Mouse (Mus musculus): Measurements from ENCODE around the gene ccdc198. TPM values are rescaled to one million over a fixed set of nuclear protein-coding genes. Genes with fewer than 3 reads are reported as not detected.

Gene ccdc198
- total RNA-seq, 2 experiments from 2014 or later = not detected

GRCm38 (mm10) chr14:49173290-49174135 lies 71.8 kb downstream of the ccdc198 start:
- Histone ChIP-seq H3K4me3 (peak overlapping the region; percentile 92), H3K27ac (peak overlapping the region; percentile 3; the same call in 1 of the 2 replicates)
- no peak for TF ChIP-seq CTCF (IDR thresholded peaks at IDR 0.05)
- DNase-seq (ENCODE audit: extremely low spot score in 1 of 2, low spot score in 2 of 2) = no peak
- intact Hi-C loops (cut with DNase I) = loop anchor here (2.0 to 10.0 kb wide), 2 partner anchors 107 to 1891 kb away; partner anchors contain the start of genes Ap5m1 and Exoc5

GRCm38 (mm10) chr14:49172582-49172988 lies 72.7 kb downstream of the ccdc198 start:
- intact Hi-C loops (cut with DNase I) = loop anchor here (2.0 to 10.0 kb wide), 2 partner anchors 106 to 1892 kb away; partner anchors contain the start of genes Ap5m1 and Exoc5
- peak; percentile 55 to 69 for DNase-seq (ENCODE audit: extremely low spot score in 1 of 2, low spot score in 2 of 2)
- Histone ChIP-seq H3K4me3 (peak overlapping the region; percentile 92), H3K27ac (peak overlapping the region; percentile 88)
- no peak for TF ChIP-seq CTCF (IDR thresholded peaks at IDR 0.05)

DNA sequence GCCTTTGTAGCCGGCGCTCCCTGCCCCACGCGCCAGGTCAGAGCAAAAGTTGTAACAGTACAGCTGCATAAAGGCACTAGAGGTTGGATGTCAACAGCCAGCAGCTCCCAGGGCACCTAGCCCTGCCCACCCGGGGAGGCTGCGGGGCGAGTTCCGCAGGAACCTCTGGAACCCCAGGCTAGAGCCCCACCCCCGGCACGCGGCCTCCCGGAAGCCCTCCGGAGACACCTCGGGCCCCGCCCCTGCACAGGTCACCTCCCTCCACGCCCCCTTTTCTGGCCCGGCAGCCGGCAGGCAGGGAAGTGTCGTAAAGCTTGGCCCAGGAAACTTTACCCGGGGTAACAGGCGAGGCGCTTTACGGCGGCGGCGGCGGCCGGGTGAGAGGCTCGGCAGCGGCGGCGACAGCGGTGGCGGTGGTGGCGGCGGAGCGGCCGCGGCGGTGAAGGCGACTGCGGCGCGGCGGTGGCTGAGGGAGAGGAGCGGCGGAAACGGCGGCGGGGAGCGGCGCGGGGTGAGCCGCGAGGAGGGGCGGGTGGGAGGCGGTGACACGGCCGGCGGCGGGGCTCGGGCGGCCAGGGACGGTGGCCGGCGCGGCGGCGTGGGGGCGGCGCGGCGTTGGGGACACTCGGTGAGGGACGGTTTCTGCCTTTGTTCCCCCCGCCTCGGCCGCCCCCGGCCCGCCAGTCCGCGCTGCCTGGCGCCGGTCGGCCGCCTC lies 73.2 kb downstream of the ccdc198 start, which contains the start of gene Naa30:
TSS of gene Naa30 (plus strand) at position 360 of the 715 bp plus-strand sequence.
- no peak for TF ChIP-seq CTCF (IDR thresholded peaks at IDR 0.05)
- intact Hi-C loops (cut with DNase I) = loop anchor here (2.0 to 10.0 kb wide), 2 partner anchors 105 to 1893 kb away; partner anchors contain the start of genes Ap5m1 and Exoc5
- peak within 1 kb of the TSS; percentile 92 for H3K4me3 ChIP-seq
- DNase-seq (ENCODE audit: extremely low spot score in 1 of 2, low spot score in 2 of 2) = peak; percentile 94 to 95
- peak within 1 kb of the TSS; percentile 88 for H3K27ac ChIP-seq

DNA sequence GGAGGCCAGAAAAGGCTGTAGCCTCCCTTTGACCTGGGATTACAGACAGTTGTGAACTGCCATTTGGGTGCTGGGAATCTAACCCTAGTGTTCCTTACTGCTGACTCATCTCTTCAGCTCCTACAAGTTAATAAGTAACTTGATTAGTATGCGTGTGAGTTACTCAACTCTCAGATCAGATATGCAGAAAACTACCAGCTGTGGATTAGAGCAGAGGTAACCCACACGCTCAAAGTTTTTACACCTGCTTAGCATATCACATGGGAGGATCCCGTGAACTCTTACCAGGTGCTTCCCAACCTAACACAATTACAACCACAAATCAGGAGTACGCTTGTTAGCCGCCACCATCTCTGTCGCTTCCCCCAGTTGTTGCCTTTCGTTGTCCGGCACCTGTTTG lies 74.0 kb downstream of the ccdc198 start:
- intact Hi-C loops (cut with DNase I) = loop anchor here (10.0 kb wide), 1 partner anchor 1894 kb away; no protein-coding TSS in a partner anchor

More for the DNA sequence above, 74.0 kb downstream of the ccdc198 start:
- Histone ChIP-seq H3K4me3 (peak overlapping the region; percentile 92), H3K27ac (peak overlapping the region; percentile 77; the same call in 1 of the 2 replicates)
- no peak for DNase-seq (ENCODE audit: extremely low spot score in 1 of 2, low spot score in 2 of 2)
- TF ChIP-seq CTCF (IDR thresholded peaks at IDR 0.05) = no peak

Other genes starting within 250 kb of the ccdc198 start
- gene Ap5m1, start 179.4 kb downstream of the ccdc198 start, total RNA-seq (2021) = 10 to 100 TPM; 19.7 to 23.1 TPM
- gene Exoc5, start 178.8 kb downstream of the ccdc198 start, total RNA-seq (2021) = 10 to 100 TPM; 54.6 to 58.5 TPM
- gene Naa30, start 73.2 kb downstream of the ccdc198 start, total RNA-seq (2021) = 10 to 100 TPM; 36.3 to 42.4 TPM